Mouse (Mus musculus) lung, postnatal 0 days (tissue): ENCODE data around the gene Pced1b.

Experiments used
- CTCF ChIP-seq: IDR thresholded peaks from 2 replicates; pipeline ENCODE4 v1.5.1; 2016; ENCODE audit warnings: antibody characterized with exemption, mild to moderate bottlenecking
- EP300 ChIP-seq: IDR thresholded peaks from 2 replicates; pipeline ENCODE4 v1.6.1; 2016; ENCODE audit warnings: antibody characterized with exemption, mild to moderate bottlenecking, control low read depth

- no peak for TF ChIP-seq CTCF
- no peak for TF ChIP-seq EP300
These were observed 29.8 kb downstream of the Pced1b start for GRCm38 (mm10) chr15:97276660-97277153.
